ENCODE assay signal across 8 mouse cellular contexts in the genomic region with DNA sequence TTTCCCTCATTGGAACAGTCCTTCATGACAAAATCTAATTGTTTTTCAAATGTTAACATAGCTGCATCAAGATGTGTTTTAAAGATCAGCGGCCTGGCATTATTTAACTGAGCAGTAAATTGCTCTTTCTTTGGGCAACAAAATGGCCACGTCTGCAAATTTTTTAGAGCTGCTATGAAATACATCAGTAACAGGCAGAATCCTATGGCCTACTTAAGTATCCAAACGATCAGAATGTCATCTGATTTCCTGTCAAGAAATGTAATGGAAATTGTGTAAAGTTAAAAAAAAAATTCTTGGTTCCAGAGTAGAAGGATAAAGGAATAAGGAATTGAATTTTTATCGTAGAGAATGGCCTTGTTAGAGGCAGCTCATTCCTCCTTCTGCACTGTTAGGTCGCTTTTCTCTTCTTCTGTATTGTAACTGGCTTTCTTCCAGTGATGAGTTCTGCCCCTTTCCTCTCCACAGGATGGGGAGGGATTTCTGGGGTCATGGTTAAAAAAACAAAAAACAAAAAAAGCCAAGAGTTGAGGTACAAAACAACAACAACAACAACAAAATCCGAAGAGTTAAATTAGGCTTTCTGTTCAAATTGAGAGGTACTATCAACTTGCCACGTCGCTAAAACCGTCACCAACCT. TPM values are rescaled to one million over a fixed set of nuclear protein-coding genes. Genes with fewer than 3 reads are reported as not detected.
DNase-seq lines count a peak whose midpoint lies in the region; ATAC-seq lines count a peak whose summit lies in the region.

No protein-coding gene starts in this region.

- no peaks in the 10 kb centered on the region for H3K27me3 ChIP-seq in kidney, embryonic 14.5 days (ENCODE audit: control insufficient read depth, insufficient read depth, low read length)
- no peaks in the 10 kb centered on the region for H3K27me3 ChIP-seq in hindbrain, embryonic 12.5 days
- no peaks in the 10 kb centered on the region for H3K27me3 ChIP-seq in midbrain, embryonic 16.5 days (ENCODE audit: control insufficient read depth, insufficient read depth, low read depth, low read length)

- H3K27ac ChIP-seq in kidney, embryonic 14.5 days (ENCODE audit: low read depth, low read length): peak overlapping the region; percentile 70
- H3K27ac ChIP-seq in hindbrain, embryonic 12.5 days: peak overlapping the region; percentile 91
- H3K27ac ChIP-seq in midbrain, embryonic 16.5 days (ENCODE audit: low read length): peak overlapping the region; percentile 82

- 0 out of 2 replicates have a peak, but pooled peaks cover 4% of the 10 kb centered on the region for H3K4me1 ChIP-seq in kidney, embryonic 14.5 days (ENCODE audit: control insufficient read depth, insufficient read depth, low read length)
- peaks cover 13% of the 10 kb centered on the region for H3K4me1 ChIP-seq in hindbrain, embryonic 12.5 days
- H3K4me1 ChIP-seq in midbrain, embryonic 16.5 days (ENCODE audit: control insufficient read depth, insufficient read depth, low read length): peaks cover 14% of the 10 kb centered on the region

- WGBS in kidney, embryonic 14.5 days: 29% methylated on average over 9 of the region's 9 CpGs
- 36% methylated on average over 9 of the region's 9 CpGs for WGBS in hindbrain, embryonic 12.5 days
- 32% methylated on average over 9 of the region's 9 CpGs for WGBS in midbrain, embryonic 16.5 days

- peak overlapping the region; percentile 55 for H3K9ac ChIP-seq in kidney, embryonic 14.5 days (ENCODE audit: low read depth, low read length)
- no peak overlapping the region for H3K9ac ChIP-seq in hindbrain, embryonic 12.5 days
- H3K9ac ChIP-seq in midbrain, embryonic 16.5 days (ENCODE audit: low read depth, low read length): peak overlapping the region; percentile 68; the same call in 1 of the 2 replicates

- no peaks in the 10 kb centered on the region for H3K36me3 ChIP-seq in kidney, embryonic 14.5 days (ENCODE audit: control insufficient read depth, insufficient read depth, low read length)
- no peaks in the 10 kb centered on the region for H3K36me3 ChIP-seq in hindbrain, embryonic 12.5 days
- H3K36me3 ChIP-seq in midbrain, embryonic 16.5 days (ENCODE audit: control insufficient read depth, insufficient read depth, low read length): no peaks in the 10 kb centered on the region

- DNase-seq in kidney, postnatal 36 days: no peak
- DNase-seq in adipocyte (ENCODE audit: low spot score): peak; percentile 51
- no peak for DNase-seq in urinary bladder, postnatal 25 days (ENCODE audit: low spot score)
- no peak for DNase-seq in layer of hippocampus, adult 18-20 months (ENCODE audit: low spot score in 2 of 2)
- no peak for DNase-seq in Muller cell, postnatal 12 days (ENCODE audit: inconsistent ontology term)

- peak overlapping the region; percentile 97; the same call in 1 of the 2 replicates for H3K4me3 ChIP-seq in kidney, embryonic 14.5 days (ENCODE audit: low read length)
- peak overlapping the region; percentile 93 for H3K4me3 ChIP-seq in hindbrain, embryonic 12.5 days
- peak overlapping the region; percentile 97 for H3K4me3 ChIP-seq in midbrain, embryonic 16.5 days (ENCODE audit: low read depth, low read length)

- no peak for ATAC-seq in kidney, embryonic 14.5 days (ENCODE audit: low FRiP score, low TSS enrichment)
- ATAC-seq in hindbrain, embryonic 12.5 days (ENCODE audit: low FRiP score): no peak
- ATAC-seq in midbrain, embryonic 16.5 days: no peak

- peak overlapping the region; percentile 88 for H3K4me2 ChIP-seq in kidney, embryonic 14.5 days (replicated peaks; ENCODE audit: low read depth, low read length)
- peak overlapping the region; percentile 65 for H3K4me2 ChIP-seq in hindbrain, embryonic 12.5 days (replicated peaks)
- peak overlapping the region; percentile 55 for H3K4me2 ChIP-seq in midbrain, embryonic 16.5 days (ENCODE audit: low read length)

- H3K9me3 ChIP-seq in kidney, embryonic 14.5 days (ENCODE audit: control insufficient read depth, low read length): no peaks in the 10 kb centered on the region
- no peaks in the 10 kb centered on the region for H3K9me3 ChIP-seq in hindbrain, embryonic 12.5 days (replicated peaks)
- no peaks in the 10 kb centered on the region for H3K9me3 ChIP-seq in midbrain, embryonic 16.5 days (replicated peaks; ENCODE audit: control insufficient read depth, low read length, poor library complexity, severe bottlenecking)

RNA-seq across cellular contexts. Expression of a gene that starts 0.8 kb away (rescaled TPM):
- polyA plus RNA-seq in kidney, embryonic 14.5 days (2014; fragmentation: Nextera tagmentation; extraction: Ambion mirVana): 5.5 and 9.6 TPM in 2 replicates
- polyA plus RNA-seq in hindbrain, embryonic 12.5 days (2016; fragmentation: Nextera tagmentation; extraction: Ambion mirVana): 22.4 and 24.0 TPM in 2 replicates
- 15.2 and 19.5 TPM in 2 replicates for polyA plus RNA-seq in midbrain, embryonic 16.5 days (2015; fragmentation: Nextera tagmentation; extraction: Ambion mirVana)
- 10 to 100 TPM; 62.9 to 63.0 TPM for total RNA-seq in layer of hippocampus, adult 18-20 months (2021)
